Mouse (Mus musculus) forebrain, postnatal 0 days (tissue): Measurements from ENCODE around the gene Zc2hc1b. TPM values are rescaled to one million over a fixed set of nuclear protein-coding genes. Genes with fewer than 3 reads are reported as not detected.

ENCODE experiments used
- ATAC-seq: fragments of 200-750 bp; cut with Nextera tagmentation; 2 replicates; pipeline ENCODE4 v1.8.0; 2017; ENCODE audit warnings: mild to moderate bottlenecking, moderate library complexity
- DNase-seq: peaks from one replicate; pipeline ENCODE4 v3.0.0-alpha.2; 2015
- H3K27ac ChIP-seq: fragments of 300-500 bp; sonication (generic); 2 replicates; pipeline ENCODE4 v1.5.1; 2014; ENCODE audit warnings: low read depth, mild to moderate bottlenecking, antibody characterized with exemption, low read length, moderate library complexity, mixed read lengths
- H3K27me3 ChIP-seq: fragments of 300-500 bp; sonication (generic); 2 replicates; pipeline ENCODE4 v1.6.1; 2014; ENCODE audit warnings: mild to moderate bottlenecking, low read length, mixed read lengths; ENCODE audit not compliant: insufficient read depth
- H3K36me3 ChIP-seq: fragments of 300-500 bp; sonication (generic); 2 replicates; pipeline ENCODE4 v1.6.1; 2014; ENCODE audit warnings: mild to moderate bottlenecking, moderate library complexity; ENCODE audit not compliant: insufficient read depth
- H3K4me1 ChIP-seq: fragments of 300-500 bp; sonication (generic); 2 replicates; pipeline ENCODE4 v1.6.1; 2014; ENCODE audit warnings: antibody characterized with exemption; ENCODE audit not compliant: insufficient read depth
- H3K4me2 ChIP-seq: fragments of 300-500 bp; sonication (generic); 2 replicates; pipeline ENCODE4 v1.6.1; 2014; ENCODE audit warnings: low read depth, mild to moderate bottlenecking, moderate library complexity
- H3K4me3 ChIP-seq: fragments of 300-500 bp; sonication (generic); 2 replicates; pipeline ENCODE4 v1.5.1; 2014; ENCODE audit warnings: low read depth, low read length, mixed read lengths
- H3K9ac ChIP-seq: fragments of 300-500 bp; sonication (generic); 2 replicates; pipeline ENCODE4 v1.6.1; 2014; ENCODE audit warnings: mild to moderate bottlenecking
- H3K9me3 ChIP-seq: fragments of 300-500 bp; sonication (generic); 2 replicates; pipeline ENCODE4 v1.6.1; 2016; ENCODE audit warnings: low read length
- CTCF ChIP-seq: sonication (generic); IDR thresholded peaks from 2 replicates; pipeline ENCODE4 v1.5.1; 2016; ENCODE audit warnings: antibody characterized with exemption, control low read depth, low read depth
- WGBS: fragments of 180-500 bp; shearing (Covaris S2); extraction: QIAGEN DNeasy Blood & Tissue Kit; methylation state at CpG from one replicate; pipeline ENCODE4 v1.1.7; 2014; 5-methylcytosine and 5-hydroxymethylcytosine counted together
- polyA plus RNA-seq: library from polyadenylated mRNA; unstranded; fragments of >200 nt; fragmentation: Nextera tagmentation; extraction: Ambion mirVana; gene quantifications from 2 replicates; pipeline ENCODE4 v1.2.1, GENCODE M21; 2015
- total RNA-seq: library from RNA; depleted of rRNA; stranded (reverse); fragments of >200 nt; gene quantifications from 2 replicates; pipeline ENCODE4 v1.2.3, GENCODE M21; 2014; rRNA removed

Zc2hc1b gene
- total RNA-seq (not detected in 2 replicates), polyA plus RNA-seq (not detected in 2 replicates)

DNA sequence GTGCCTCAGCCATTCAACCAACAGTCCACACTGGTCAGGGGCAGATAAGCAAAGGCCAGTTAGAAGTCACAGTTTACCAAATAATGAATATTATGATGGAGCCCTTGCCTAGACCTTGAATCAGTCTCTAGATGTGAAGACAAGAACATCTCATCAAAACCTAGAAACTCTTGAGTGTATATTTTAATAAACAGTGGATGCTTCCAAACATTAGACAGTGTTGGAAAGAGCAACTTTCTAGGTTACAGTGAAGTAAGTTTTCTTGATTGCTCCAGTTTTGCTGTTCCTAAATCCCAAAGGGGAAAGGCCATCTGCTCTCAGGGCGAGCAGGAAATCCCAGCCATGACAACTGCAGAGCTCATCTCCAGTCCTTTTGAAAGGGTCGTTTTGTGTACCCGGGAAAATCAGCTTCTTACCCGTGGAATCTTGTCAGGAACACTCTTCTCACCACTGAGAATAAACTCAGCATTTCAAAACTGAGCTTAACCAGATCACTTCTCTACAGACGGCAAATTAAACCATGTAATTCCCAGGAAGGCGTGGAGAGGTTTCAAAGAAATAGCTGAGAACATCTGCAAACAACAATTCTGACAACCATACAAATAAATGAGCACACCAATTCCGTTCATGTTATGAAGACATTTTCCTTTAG is at the start of gene Zc2hc1b:
Gene Zc2hc1b (minus strand): TSS at position 51 of the 652 bp plus-strand sequence.
- Histone ChIP-seq H3K4me3 (no peak within 1 kb of the TSS), H3K4me2 (no peak within 1 kb of the TSS), H3K27me3 (no peaks in the 10 kb centered on the region), H3K36me3 (peaks cover 55% of the 10 kb centered on the region), H3K9me3 (no peaks in the 10 kb centered on the region), H3K27ac (no peak within 1 kb of the TSS), H3K9ac (no peak within 1 kb of the TSS), H3K4me1 (no peaks in the 10 kb centered on the region)
- no peak for TF ChIP-seq CTCF
- ATAC-seq (no peak), DNase-seq (no peak)
- 88% methylated on average over 7 of the region's 7 CpGs for WGBS

GRCm38 (mm10) chr10:13225377-13226063 is 47.7 kb upstream of the Zc2hc1b start:
- ATAC-seq, result peak; percentile 67
- peak; percentile 26 for DNase-seq
- H3K36me3 ChIP-seq, result no peaks in the 10 kb centered on the region
- 73% methylated on average over 7 of the region's 7 CpGs for WGBS
- H3K9me3 ChIP-seq, result no peaks in the 10 kb centered on the region
- no peaks in the 10 kb centered on the region for H3K27me3 ChIP-seq
- no peak overlapping the region for H3K4me3 ChIP-seq
- H3K27ac ChIP-seq, result no peak overlapping the region
- H3K9ac ChIP-seq, result no peak overlapping the region
- no peak for TF ChIP-seq CTCF
- no peaks in the 10 kb centered on the region for H3K4me1 ChIP-seq
- no peak overlapping the region for H3K4me2 ChIP-seq

- Histone ChIP-seq H3K4me1 (no peaks in the 10 kb centered on the region), H3K27me3 (no peaks in the 10 kb centered on the region), H3K9me3 (no peaks in the 10 kb centered on the region), H3K36me3 (no peaks in the 10 kb centered on the region), H3K9ac (no peak overlapping the region), H3K4me2 (no peak overlapping the region), H3K4me3 (no peak overlapping the region), H3K27ac (no peak overlapping the region)
- WGBS, result 93% methylated on average over 3 of the region's 3 CpGs
- no peak for TF ChIP-seq CTCF
- ATAC-seq (no peak), DNase-seq (no peak)
These were observed 44.3 kb upstream of the Zc2hc1b start for GRCm38 (mm10) chr10:13222135-13222534.

DNA sequence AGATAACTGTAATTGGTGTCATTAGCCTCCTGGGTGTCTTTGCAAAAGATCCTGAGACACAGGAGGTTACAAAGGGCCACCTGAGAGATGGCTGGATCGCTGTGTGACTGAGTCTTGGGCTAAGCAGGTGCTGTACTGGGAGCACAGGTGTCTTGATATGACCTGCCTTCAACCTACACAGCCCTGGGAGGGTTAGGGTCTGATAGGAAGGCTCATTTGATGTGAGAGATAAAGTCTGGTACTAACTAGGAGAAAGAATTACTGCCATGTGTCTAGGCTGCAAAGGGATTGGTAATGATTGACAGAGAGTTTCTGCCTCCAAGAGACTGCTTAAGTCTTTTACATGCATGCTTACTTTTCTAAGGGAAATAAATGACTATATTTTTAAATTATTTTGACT is 42.2 kb upstream of the Zc2hc1b start:
- Histone ChIP-seq H3K4me2 (no peak overlapping the region), H3K9me3 (no peaks in the 10 kb centered on the region), H3K4me1 (no peaks in the 10 kb centered on the region), H3K27me3 (no peaks in the 10 kb centered on the region), H3K36me3 (no peaks in the 10 kb centered on the region), H3K27ac (no peak overlapping the region), H3K9ac (no peak overlapping the region), H3K4me3 (no peak overlapping the region)
- ATAC-seq, result no peak
- no peak for DNase-seq
- WGBS, result 76% methylated on average over 1 of the region's 1 CpGs
- no peak for TF ChIP-seq CTCF

DNA sequence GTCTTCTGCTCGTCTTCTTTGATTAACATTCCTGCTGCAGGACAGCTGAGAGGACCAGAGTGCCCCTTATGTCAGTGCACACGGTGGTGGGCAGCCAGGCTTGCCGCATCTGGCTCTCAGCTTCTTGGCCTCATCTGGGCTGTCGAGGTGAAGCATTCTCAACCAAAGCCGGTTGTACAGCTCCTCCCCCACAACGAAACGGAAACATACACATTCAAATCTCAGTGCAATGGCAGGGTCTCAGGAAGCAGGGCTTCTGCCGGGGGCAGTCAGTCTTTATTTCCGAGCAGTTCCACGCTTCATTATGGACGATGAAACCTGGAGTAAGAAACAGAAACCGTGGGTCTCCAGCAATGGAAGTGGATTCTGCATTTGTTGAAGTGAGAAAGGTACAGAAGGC is 36.1 kb upstream of the Zc2hc1b start:
- TF ChIP-seq CTCF, result no peak
- H3K4me2 ChIP-seq, result no peak overlapping the region
- no peaks in the 10 kb centered on the region for H3K9me3 ChIP-seq
- H3K4me1 ChIP-seq, result no peaks in the 10 kb centered on the region
- no peaks in the 10 kb centered on the region for H3K27me3 ChIP-seq
- H3K36me3 ChIP-seq, result no peaks in the 10 kb centered on the region
- WGBS, result 82% methylated on average over 12 of the region's 12 CpGs
- no peak overlapping the region for H3K4me3 ChIP-seq
- DNase-seq (no peak), ATAC-seq (no peak)
- H3K27ac ChIP-seq, result no peak overlapping the region
- no peak overlapping the region for H3K9ac ChIP-seq

DNA sequence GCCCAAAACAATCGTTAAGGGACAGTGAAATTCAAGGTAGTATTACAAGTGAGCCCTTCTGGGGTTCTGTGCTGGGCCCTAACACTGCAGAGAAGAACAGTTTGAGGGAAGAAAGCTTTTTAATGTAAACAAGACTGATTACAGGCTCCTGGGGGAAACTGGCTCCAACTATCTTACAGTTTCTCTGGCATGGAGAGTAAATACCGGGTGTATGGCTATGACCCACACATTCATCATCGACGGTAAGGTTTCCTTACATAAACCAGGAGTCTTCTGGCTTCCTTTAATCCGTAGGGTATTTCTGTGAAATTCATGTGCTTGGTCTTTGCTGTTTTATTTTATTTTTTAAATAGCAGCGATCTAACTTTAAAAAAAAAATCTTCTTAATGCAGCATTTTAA is 35.0 kb upstream of the Zc2hc1b start:
- no peak overlapping the region for H3K9ac ChIP-seq

GRCm38 (mm10) chr10:13212326-13212725 is 34.5 kb upstream of the Zc2hc1b start:
- no peak overlapping the region for H3K4me3 ChIP-seq
- DNase-seq (no peak), ATAC-seq (no peak)
- H3K27ac ChIP-seq, result no peak overlapping the region
- H3K4me2 ChIP-seq, result no peak overlapping the region
- H3K27me3 ChIP-seq, result no peaks in the 10 kb centered on the region
- no peak for TF ChIP-seq CTCF
- H3K36me3 ChIP-seq, result no peaks in the 10 kb centered on the region
- no peak overlapping the region for H3K9ac ChIP-seq
- no peaks in the 10 kb centered on the region for H3K9me3 ChIP-seq
- 46% methylated on average over 9 of the region's 9 CpGs for WGBS
- H3K4me1 ChIP-seq, result no peaks in the 10 kb centered on the region

More for the DNA sequence above, 35.0 kb upstream of the Zc2hc1b start:
- Histone ChIP-seq H3K4me2 (no peak overlapping the region), H3K9me3 (no peaks in the 10 kb centered on the region), H3K36me3 (no peaks in the 10 kb centered on the region), H3K4me1 (no peaks in the 10 kb centered on the region), H3K4me3 (no peak overlapping the region), H3K27ac (no peak overlapping the region), H3K27me3 (no peaks in the 10 kb centered on the region)
- no peak for TF ChIP-seq CTCF
- ATAC-seq (no peak), DNase-seq (no peak)
- 75% methylated on average over 6 of the region's 6 CpGs for WGBS
